Mouse (Mus musculus): ENCODE data around the gene Ankrd39.

The Ankrd39 gene
- long read RNA-seq, experiment 1, transcript Ankrd39-203 (4 exons, 2,646 nt), result major isoform, 6 of 13 reads
- long read RNA-seq, experiment 1, partial matches to known transcripts, result 0 of 13 reads
- long read RNA-seq, experiment 1, other reads (novel, unspliced or antisense), result 3 of 13 reads
- long read RNA-seq, experiment 2, transcript Ankrd39-203 (4 exons, 2,646 nt), result major isoform, 8 of 19 reads
- long read RNA-seq, experiment 2, partial matches to known transcripts, result 0 of 19 reads
- long read RNA-seq, experiment 2, other reads (novel, unspliced or antisense), result 6 of 19 reads

DNA sequence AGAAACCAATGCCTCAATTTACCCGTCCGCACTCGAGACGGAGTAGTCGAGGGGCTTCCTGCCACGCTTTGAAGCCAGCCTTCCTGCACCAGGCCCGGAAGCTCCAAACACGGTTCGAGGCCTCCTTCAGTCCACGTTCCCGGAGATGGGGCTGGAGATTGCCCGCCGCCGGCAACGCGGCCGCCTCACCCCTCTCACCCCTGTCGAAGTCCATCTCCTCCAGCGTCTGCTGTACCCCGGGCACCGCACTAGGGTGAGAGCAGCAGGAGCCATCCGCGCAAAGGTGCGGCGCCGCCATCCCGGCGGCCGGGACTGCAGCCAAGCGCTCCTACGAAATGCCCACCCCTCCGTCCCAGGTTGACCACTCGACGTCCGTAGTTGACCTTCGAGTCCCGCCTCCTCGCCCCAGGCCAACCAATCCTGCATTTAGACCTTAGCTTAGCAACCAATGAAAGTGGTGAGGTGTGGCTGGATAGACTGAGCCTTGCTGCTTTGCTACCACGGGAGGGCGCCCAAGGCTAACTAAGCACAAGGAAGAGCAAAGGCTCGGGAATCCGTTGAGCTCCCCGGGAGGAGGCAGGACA, at the start of gene Ankrd39:
Gene Ankrd39 (minus strand): TSS at position 558 of the 584 bp plus-strand sequence.
- intact Hi-C loops (cut with DNase I), result loop anchor here (2.0 kb wide), 2 partner anchors 88 to 138 kb away; no protein-coding TSS in a partner anchor

DNA sequence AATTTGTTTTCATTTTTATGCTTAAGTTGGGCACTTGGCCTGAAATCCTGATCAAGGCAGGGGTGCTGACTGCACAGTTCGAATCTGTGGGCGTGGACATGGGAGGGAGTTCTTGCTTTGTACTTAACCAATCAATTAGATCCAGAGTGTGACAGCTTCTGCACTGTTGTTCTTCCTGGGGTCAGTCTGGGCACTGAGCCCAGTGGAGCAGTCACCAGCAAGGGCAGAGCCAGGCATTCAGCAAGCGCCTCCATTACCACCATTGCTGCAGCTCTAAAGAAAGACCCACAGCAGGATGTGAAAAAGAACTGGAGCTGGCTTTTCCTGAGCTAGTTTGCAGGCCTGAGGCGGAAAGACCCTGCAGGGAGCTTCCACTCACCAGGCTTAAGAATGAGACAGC, 48.9 kb upstream of the Ankrd39 start:
- intact Hi-C loops (cut with DNase I), result loop anchor here (5.0 kb wide), 1 partner anchor 39 kb away; the partner anchor contains the start of gene Sema4c

DNA sequence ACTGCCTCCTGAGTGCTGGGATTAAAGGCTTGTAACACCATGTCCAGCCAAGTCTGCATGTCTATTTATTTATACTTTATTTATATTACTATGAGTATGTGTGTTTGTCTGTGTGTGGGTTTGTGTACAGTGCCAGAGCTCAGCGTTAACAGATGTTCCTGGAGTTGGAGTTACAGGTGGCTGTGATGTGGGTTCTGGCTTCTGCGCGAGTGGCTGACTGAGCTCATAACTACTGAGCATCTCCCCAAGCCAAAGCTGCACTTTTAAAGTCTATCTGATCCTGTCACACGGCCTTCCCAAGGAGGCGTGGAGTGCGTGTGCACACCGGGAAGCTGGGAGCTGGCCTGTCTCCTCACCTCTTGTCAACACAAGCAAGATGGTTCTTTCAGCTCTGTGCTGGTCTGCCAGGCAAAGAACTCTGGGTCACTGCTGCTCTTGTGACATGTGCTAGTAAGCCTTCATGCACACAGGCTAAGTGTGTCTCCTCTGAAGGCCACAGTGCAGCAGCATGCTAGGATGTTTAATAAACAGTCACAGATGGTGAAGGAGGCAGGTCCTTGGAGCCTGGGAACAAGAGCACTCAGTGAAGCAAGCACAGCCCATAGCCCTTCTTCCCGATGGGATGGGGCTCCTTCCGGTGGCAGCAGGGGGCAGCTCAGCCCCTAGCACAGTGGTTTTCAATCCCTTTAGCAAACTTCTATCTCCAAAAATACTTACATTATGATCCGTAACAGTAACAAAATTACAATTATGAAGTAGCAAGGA, 48.1 kb upstream of the Ankrd39 start:
- intact Hi-C loops (cut with DNase I), result loop anchor here (5.0 kb wide), 1 partner anchor 38 kb away; the partner anchor contains the start of gene Sema4c

DNA sequence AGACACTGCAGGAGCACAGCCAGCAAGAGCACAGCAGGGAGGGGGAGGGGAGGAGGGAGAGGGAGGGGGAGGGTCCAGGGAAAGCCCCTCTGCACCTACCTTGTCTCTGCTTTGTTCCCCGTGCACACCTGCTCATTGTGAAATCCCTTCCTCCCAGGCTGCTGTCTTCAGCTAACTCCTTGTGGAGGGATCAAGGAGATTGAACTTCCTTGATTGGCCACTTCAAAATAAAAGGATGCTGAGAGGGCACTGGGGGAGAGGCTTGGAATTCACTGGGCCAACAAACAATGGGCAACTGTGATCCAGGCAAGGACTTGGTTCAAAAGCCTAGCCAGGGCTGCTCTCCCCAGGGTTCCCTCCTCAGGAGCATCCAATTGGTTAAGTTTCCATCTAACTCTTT, 45.9 kb upstream of the Ankrd39 start:
- intact Hi-C loops (cut with DNase I), result no loop called here

DNA sequence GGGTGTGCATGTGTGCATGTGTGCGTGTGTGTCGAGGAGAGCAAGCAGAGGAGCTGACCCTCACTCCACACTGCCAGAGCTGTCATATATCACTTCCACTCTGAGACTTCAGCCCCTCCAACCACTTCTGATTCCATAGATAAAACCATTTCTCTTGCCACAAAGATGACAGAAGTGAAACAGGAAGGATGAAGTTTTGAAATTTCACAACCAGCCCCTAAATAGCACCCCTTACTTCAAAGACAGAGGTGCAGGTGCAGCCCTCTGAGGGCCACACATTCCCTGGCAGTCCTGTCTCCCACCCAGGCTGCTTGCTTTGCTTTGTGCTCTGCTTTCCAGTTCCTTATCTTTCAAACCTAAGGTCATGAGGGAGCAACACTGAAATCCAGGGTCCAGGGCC, 44.2 kb upstream of the Ankrd39 start:
- intact Hi-C loops (cut with DNase I), result no loop called here

DNA sequence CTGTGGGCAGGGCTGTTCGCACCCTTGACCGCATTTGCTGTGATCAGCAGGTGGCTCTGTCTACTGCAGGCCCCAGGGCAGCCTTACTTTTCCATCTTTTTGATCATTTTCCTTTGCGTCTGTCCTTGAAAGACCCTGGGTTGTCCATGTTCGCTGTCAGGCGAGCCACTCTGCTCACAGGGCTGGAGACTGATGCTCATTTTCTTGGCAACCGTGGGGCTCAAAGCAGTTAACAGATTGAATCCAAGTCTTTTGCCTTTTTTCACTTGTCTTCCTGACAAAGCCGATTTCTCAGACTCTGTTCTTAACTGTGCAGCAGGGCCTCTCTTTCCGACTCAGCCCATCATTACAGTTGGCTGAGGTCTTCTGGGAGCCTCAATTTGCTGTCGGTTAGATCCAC, 43.4 kb upstream of the Ankrd39 start:
- intact Hi-C loops (cut with DNase I), result no loop called here

DNA sequence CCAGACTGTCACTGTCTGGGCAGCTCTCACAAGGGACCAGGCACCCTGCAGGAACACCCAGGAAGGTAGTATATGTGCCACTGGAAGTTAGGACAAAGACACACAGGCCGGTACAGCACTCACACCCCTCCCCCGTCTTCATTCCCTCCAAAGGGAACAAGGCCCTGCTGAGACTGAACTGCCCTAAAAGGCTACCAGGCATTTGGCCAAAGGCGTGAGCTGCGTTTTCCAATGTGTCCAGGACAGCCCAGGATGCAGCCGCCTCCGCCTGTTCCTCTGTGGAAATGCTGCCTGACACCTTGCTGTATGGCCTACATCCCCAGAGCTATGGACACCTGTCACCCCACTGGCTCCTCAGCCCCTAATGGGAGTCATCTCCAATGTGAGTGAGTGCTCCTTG, 42.2 kb upstream of the Ankrd39 start:
- intact Hi-C loops (cut with DNase I), result no loop called here

DNA sequence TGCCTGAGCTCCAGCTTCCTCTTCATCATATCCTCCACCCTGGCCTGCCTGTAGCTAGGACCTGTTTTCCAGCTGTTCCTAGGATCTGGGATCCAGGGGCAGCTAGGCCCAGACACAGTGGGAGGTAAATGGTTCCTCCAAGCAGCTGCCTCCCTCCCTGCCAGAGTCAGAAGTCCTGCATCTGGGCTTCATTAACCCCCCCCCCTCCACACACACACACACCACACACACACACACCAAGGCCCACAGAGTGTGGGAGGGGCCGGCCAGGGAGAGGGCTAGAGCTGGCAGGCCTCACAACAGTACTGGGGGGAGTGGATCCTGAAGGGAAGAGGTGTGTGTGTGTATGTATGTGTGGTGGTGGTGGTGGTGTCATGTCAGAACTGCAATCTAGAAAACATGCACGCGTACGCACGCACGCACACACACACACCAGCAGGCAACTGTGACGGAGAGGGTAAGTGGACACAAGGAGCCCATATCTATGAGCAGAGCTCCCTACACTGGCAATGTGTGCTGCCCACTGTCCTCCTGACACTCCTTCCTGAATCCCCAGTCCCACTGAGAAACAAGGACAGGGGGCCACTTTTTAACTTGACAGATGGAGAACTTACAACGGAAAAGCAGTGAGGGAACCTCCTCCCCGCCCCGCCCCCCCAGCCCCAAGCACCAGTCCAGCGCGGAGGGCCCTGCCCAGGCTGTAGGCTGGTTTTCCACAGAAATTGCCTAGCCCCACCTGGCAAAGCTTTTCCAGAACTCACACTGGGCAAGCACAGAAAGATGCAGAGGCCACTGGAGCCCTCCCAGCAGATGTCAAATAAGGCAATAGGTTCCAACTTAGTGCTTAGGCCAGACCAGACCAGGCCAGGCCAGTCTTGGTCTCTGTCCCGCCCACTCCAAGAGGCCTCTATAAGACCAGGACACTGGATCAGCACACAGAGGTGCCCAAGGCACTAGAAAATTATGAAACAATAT, 41.5 kb upstream of the Ankrd39 start:
- intact Hi-C loops (cut with DNase I), result no loop called here

DNA sequence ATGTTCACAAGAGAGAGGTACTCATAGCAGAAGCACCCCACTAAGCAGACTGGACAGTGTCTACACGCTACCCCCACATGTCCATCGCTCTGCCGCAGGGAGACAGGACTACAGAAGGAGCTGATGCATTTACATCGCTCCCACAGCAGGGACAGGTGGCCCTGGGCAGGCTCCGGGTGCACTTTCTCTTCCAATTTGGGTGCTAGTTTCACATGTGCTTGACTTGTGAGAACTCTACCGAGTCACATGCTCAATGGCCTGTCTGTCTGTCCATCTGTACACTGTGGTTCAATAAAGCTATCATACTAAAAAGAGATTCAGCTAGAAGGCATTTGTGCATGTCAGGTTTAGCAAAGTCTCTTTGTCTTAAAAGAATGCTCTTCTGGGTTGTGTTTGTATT, 40.6 kb upstream of the Ankrd39 start:
- intact Hi-C loops (cut with DNase I), result no loop called here

DNA sequence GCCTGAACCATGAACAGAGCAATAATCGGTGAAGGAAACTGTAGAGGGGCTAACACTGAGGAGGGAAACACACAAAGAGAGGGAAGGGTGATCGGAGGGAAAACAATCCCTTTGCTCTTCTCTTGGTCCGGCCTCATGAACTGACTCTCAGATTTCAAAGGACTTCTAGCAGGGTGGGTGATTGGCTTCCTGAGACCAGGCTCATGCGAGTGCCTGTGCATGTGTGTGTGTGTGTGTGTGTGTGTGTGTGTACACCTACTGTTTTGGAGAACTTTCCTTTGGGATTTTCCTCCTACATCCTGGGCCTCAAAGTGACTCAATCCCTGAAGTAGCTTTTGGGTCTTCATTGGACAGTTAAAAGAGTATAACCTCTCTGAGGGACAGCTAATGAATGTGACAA, 39.0 kb upstream of the Ankrd39 start:
- intact Hi-C loops (cut with DNase I), result no loop called here

DNA sequence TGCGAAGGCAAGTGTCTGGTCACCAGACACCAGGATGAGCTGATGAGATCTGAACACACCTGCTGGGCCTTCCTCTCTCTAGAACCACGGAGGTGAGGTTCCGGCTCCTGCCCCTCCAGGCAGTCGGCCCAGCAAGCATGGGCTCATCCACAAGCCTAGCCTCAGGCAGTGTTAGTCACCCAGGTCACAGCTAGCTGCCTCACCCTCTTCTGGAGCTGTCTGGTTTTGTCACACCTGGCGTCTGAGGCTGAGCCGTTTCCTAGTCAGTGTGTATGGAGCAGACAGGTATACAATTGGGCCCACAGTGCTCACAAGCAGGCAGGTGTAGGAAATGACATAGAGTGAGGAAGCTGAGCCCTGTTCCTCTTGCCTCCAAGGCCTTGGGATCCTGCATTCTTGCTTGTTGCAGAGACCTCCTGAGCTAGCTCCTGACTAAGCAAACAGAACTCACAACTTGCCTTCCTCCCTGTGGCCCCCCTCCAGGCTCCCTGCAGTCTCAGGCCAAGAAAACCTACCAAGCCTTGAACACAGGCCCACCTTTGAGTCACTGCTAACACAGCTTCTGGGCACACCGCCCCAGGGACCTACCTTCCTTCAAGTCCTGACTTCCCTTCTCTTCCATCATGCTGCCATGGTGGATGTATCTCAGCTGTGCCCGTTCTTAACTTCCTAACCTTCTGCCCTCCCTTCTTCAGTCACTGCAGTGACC, 36.3 kb upstream of the Ankrd39 start:
- intact Hi-C loops (cut with DNase I), result no loop called here

DNA sequence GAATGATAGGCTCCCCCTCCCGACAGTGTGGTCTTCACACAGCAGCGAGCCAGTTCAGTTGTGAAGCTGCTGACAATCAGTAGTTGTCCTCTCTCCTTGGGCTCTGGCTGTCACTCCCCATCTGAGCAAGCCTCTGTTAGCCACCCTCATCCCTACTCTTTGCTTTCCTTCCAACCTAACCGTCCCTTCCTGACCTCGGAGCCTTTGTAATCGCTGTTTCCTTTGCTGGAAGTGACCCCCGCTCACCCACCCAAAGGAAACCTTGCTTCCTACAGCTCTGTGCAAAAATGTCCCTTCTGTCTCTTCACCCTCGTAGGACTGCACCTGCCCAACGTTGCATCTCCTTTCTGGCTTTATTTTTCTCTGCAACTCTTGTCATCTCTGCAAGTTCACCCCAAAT, 35.0 kb upstream of the Ankrd39 start:
- intact Hi-C loops (cut with DNase I), result no loop called here

DNA sequence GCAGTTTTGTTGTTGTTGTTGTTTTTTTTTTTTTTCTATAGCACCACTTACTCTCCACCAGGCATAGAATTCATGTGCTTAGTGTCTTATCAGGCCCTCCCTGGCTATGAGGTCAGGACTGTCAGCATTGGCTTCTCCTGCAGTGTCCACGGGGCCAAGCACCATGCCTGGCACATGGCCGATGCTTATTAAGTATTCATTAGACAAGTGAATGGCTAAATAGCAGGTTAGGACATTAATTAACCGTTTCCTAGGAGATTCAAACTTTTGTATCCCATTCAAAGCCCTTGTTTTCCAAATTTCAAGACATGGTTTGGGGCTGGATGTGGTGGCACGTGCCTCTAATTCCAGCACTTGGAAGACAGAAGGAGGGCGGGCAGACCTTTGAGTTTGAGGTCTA, 34.0 kb upstream of the Ankrd39 start:
- intact Hi-C loops (cut with DNase I), result no loop called here

DNA sequence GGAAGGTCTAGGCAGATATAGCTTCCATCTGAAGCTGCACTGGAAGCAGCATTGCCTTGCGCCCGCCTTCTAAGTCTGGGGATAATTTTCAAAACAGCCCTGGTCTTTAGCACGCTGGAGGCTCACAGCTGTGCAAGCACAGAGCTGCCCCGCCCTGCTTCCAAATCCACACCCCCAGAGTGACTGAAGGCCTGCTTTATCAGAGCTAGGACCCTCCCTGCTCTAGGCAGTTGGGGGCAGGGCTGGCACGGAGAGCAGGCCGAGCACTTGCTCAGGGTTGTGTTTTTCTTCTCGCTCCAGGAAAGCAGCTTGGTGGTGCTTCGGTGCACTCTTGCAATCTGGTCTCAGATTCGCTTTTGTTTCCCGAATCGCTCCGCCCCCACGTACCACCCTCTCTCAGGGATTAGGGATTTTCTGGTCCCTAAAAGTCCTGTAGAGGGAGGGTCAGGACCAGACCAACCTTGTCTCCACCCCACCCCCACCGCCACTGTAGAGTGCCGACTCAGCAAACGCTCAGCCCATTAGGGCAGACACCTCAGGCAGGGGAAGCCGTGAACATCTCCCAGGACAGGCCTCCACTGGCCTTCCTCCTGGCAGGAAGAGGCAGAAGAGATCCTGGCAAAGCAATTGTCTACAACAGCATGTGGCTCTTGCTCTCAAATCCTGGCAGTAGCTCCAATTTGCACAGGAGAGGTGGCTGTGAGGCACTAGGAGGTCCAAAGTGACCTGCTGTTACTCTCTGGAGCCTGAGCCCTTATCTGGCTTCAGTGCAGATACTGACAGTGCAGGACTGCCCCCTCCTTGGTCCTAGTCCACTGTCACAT, 33.4 kb upstream of the Ankrd39 start:
- intact Hi-C loops (cut with DNase I), result no loop called here

DNA sequence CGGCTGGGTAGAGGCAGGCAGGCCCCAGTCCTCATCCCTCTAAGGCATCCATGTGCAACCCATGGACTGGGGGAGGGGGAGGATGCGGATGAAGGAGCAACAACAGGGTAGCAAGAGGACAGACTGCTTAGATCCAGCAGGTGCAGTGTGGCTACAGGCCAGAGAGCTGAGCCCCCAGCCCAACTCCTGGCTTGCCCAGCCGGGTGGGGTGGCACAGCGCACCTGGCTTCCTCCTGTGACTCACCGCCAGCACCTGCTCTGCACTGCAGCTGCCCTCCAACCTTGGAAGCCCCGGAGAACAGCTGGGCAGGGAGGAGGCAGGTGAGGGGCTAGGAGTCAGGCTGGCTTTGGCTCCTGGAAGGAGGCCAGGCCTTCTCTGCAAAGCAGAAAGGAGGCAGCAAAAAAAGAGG, 32.7 kb upstream of the Ankrd39 start:
- intact Hi-C loops (cut with DNase I), result no loop called here

DNA sequence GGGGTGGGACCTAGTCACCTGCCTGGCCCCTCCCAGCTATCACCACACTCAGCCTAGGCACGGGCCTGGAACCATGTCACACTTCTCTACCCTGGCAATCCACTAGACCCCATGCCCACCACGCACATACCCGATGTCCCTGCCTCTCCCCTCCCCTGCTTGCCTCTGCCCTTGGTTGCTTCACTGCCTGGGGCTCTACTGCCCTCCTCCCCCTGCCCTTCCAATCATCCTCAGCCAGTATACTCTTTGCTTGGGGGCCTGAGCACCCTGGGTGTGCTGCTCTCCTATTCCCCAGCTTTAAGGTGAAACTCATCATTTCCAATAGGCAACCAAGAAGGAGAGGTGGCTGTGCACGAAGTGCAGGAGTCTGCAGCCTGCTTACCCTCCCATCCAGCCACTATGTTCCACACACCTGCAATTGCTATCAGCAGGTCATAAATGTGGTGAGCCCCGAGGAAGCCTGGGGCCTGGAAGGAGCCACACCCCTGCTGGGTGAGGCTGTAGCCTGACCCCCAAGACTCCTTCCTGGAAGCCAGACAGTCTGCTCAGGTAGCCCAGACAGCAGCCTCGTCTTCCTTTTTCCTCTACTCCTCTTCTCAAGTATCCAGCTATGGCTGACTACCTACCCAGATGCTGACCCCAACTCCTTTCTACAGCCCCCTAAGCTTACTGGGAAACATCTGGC, 29.9 kb upstream of the Ankrd39 start:
- intact Hi-C loops (cut with DNase I), result no loop called here

DNA sequence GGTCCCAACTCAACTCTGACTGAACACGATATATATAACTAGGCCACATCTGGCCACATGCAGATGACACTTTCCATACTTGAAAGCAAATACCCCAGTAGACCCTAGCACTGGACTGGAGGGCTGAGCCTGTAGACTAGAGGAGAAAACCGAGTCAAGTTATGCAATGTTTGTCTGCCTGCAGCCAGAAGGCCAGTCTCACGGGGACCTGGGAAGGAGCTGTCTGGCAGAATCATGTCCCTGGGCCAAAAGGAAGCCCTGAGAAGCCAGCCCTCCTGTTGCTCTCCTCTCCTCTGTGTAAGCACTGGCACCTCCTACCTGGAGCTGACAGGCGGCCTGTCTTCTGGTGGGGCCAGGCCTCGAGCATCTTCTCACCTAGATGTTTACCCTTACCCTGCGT, 28.1 kb upstream of the Ankrd39 start:
- intact Hi-C loops (cut with DNase I), result no loop called here

DNA sequence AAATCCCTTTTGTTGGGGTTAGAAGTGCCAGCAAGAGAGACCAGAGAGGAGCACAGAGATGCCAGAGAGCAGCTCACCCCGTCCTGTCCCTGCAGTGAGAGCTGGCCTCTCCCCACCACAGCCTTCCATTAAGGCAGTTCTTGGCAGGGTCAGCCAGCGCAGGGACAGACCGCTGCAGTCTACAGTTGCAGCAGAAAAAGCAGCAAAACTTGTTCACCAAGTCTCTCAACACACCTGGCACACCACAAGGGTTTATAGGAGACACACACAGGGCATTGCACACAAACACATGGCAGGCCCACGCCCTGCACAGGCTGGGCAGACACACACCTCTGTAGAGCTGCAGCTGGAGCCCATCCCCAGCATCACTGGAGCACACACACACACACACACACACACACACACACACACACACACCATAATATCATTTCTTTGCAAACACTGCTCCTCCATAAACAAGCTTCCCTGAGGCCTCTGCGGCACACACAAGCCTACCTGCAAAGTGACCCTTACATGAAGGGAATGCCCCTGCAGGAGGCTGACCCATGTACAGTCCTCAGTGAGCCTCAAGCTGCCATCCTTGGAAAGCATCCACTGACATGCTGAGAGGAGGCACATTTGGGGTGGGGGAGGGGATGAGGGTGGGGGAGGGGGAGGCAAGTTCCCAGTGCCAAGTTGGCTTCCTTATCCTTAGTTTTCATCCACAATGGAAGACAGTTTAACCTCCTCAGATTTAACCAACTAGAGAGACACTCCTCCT, 27.1 kb upstream of the Ankrd39 start:
- intact Hi-C loops (cut with DNase I), result no loop called here

All from adrenal gland (tissue).